Mouse (Mus musculus) liver, embryonic 11.5 days (tissue): ENCODE data around the gene Nos1ap. TPM values are rescaled to one million over a fixed set of nuclear protein-coding genes. Genes with fewer than 3 reads are reported as not detected.

Experiments used
- ATAC-seq: fragments of 200-750 bp; cut with Nextera tagmentation; replicated peaks from 2 replicates; pipeline ENCODE4 v1.8.0; 2017; ENCODE audit warnings: moderate number of reproducible peaks, mild to moderate bottlenecking, moderate TSS enrichment, moderate library complexity; ENCODE audit not compliant: low FRiP score
- DNase-seq: peaks from one replicate; pipeline ENCODE4 v3.0.0-alpha.2; 2017; ENCODE audit warnings: low spot score
- H3K27ac ChIP-seq: fragments of 300-500 bp; sonication (generic); 2 replicates; pipeline ENCODE4 v1.5.1; 2014; ENCODE audit warnings: mild to moderate bottlenecking, low read depth, low read length, control low read depth
- H3K27me3 ChIP-seq: fragments of 300-500 bp; sonication (generic); replicated peaks from 2 replicates; pipeline ENCODE4 v1.6.1; 2014; ENCODE audit warnings: low read length, mixed read lengths; ENCODE audit not compliant: control insufficient read depth, insufficient read depth
- H3K36me3 ChIP-seq: fragments of 300-500 bp; sonication (generic); 2 replicates; pipeline ENCODE4 v1.6.1; 2014; ENCODE audit warnings: mild to moderate bottlenecking, low read length, moderate library complexity, mixed read lengths; ENCODE audit not compliant: control insufficient read depth, insufficient read depth
- H3K4me1 ChIP-seq: fragments of 300-500 bp; sonication (generic); replicated peaks from 2 replicates; pipeline ENCODE4 v1.6.1; 2014; ENCODE audit warnings: low read length, mixed read lengths; ENCODE audit not compliant: control insufficient read depth, insufficient read depth
- H3K4me2 ChIP-seq: fragments of 300-500 bp; sonication (generic); 2 replicates; pipeline ENCODE4 v1.6.1; 2014; ENCODE audit warnings: mild to moderate bottlenecking, control low read depth, moderate library complexity
- H3K4me3 ChIP-seq: fragments of 300-500 bp; sonication (generic); 2 replicates; pipeline ENCODE4 v1.5.1; 2014; ENCODE audit warnings: low read depth, low read length, control low read depth
- H3K9ac ChIP-seq: fragments of 300-500 bp; sonication (generic); 2 replicates; pipeline ENCODE4 v1.6.1; 2014; ENCODE audit warnings: low read depth, low read length, control low read depth
- H3K9me3 ChIP-seq: fragments of 300-500 bp; sonication (generic); 2 replicates; pipeline ENCODE4 v1.6.1; 2016; ENCODE audit warnings: low read length, inconsistent platforms, mixed read lengths; ENCODE audit not compliant: control insufficient read depth
- WGBS: fragments of 180-500 bp; shearing (Covaris S2); extraction: QIAGEN DNeasy Blood & Tissue Kit; methylation state at CpG from one replicate; pipeline ENCODE4 v1.1.7; 2014; 5-methylcytosine and 5-hydroxymethylcytosine counted together
- polyA plus RNA-seq: library from polyadenylated mRNA; unstranded; fragments of >200 nt; fragmentation: Nextera tagmentation; extraction: Ambion mirVana; gene quantifications from 2 replicates; pipeline ENCODE4 v1.2.1, GENCODE M21; 2014

Nos1ap gene
- polyA plus RNA-seq, 1 experiment from 2014 or later, result 8.8 TPM

GRCm38 (mm10) chr1:170343081-170343480 lies 246.6 kb downstream of the Nos1ap start:
- WGBS, result 70% methylated on average over 8 of the region's 8 CpGs
- no peaks in the 10 kb centered on the region for H3K4me1 ChIP-seq
- H3K27ac ChIP-seq, result no peak overlapping the region
- no peaks in the 10 kb centered on the region for H3K27me3 ChIP-seq
- no peaks in the 10 kb centered on the region for H3K36me3 ChIP-seq
- ATAC-seq, result no peak
- H3K4me3 ChIP-seq, result no peak overlapping the region
- no peak overlapping the region for H3K4me2 ChIP-seq
- DNase-seq, result no peak
- no peaks in the 10 kb centered on the region for H3K9me3 ChIP-seq
- no peak overlapping the region for H3K9ac ChIP-seq

GRCm38 (mm10) chr1:170339943-170340342 lies 249.7 kb downstream of the Nos1ap start:
- ATAC-seq, result no peak
- 68% methylated on average over 3 of the region's 3 CpGs for WGBS
- no peak overlapping the region for H3K4me3 ChIP-seq
- H3K4me1 ChIP-seq, result no peaks in the 10 kb centered on the region
- H3K4me2 ChIP-seq, result no peak overlapping the region
- DNase-seq, result no peak
- no peak overlapping the region for H3K9ac ChIP-seq
- no peaks in the 10 kb centered on the region for H3K9me3 ChIP-seq
- H3K27ac ChIP-seq, result no peak overlapping the region
- H3K27me3 ChIP-seq, result no peaks in the 10 kb centered on the region
- no peaks in the 10 kb centered on the region for H3K36me3 ChIP-seq

- Histone ChIP-seq H3K27me3 (no peaks in the 10 kb centered on the region), H3K9ac (no peak overlapping the region), H3K27ac (no peak overlapping the region), H3K36me3 (no peaks in the 10 kb centered on the region), H3K4me1 (no peaks in the 10 kb centered on the region), H3K9me3 (no peaks in the 10 kb centered on the region), H3K4me3 (no peak overlapping the region), H3K4me2 (no peak overlapping the region)
- WGBS, result 77% methylated on average over 4 of the region's 4 CpGs
- DNase-seq, result no peak
- no peak for ATAC-seq
Observed at GRCm38 (mm10) chr1:170332775-170333174, 256.9 kb downstream of the Nos1ap start.

- no peak overlapping the region for H3K27ac ChIP-seq
- no peaks in the 10 kb centered on the region for H3K27me3 ChIP-seq
- no peaks in the 10 kb centered on the region for H3K9me3 ChIP-seq
- H3K9ac ChIP-seq, result no peak overlapping the region
- ATAC-seq, result no peak
- no peak overlapping the region for H3K4me3 ChIP-seq
- no peak overlapping the region for H3K4me2 ChIP-seq
- H3K4me1 ChIP-seq, result no peaks in the 10 kb centered on the region
- DNase-seq, result no peak
- WGBS, result 66% methylated on average over 6 of the region's 6 CpGs
- no peaks in the 10 kb centered on the region for H3K36me3 ChIP-seq
Observed at GRCm38 (mm10) chr1:170331926-170332325, 257.7 kb downstream of the Nos1ap start.

GRCm38 (mm10) chr1:170325277-170325676 lies 264.4 kb downstream of the Nos1ap start:
- Histone ChIP-seq H3K9me3 (no peaks in the 10 kb centered on the region), H3K27ac (no peak overlapping the region)

GRCm38 (mm10) chr1:170324312-170324711 lies 265.3 kb downstream of the Nos1ap start:
- Histone ChIP-seq H3K4me1 (no peaks in the 10 kb centered on the region), H3K4me2 (no peak overlapping the region), H3K36me3 (no peaks in the 10 kb centered on the region), H3K9me3 (no peaks in the 10 kb centered on the region), H3K27ac (no peak overlapping the region), H3K4me3 (no peak overlapping the region), H3K27me3 (no peaks in the 10 kb centered on the region), H3K9ac (no peak overlapping the region)
- ATAC-seq (no peak), DNase-seq (no peak)
- WGBS, result 81% methylated on average over 1 of the region's 1 CpGs

More at GRCm38 (mm10) chr1:170325277-170325676, 264.4 kb downstream of the Nos1ap start:
- no peak for ATAC-seq
- 81% methylated on average over 4 of the region's 4 CpGs for WGBS
- Histone ChIP-seq H3K4me2 (no peak overlapping the region), H3K4me1 (no peaks in the 10 kb centered on the region), H3K36me3 (no peaks in the 10 kb centered on the region), H3K27me3 (no peaks in the 10 kb centered on the region), H3K9ac (no peak overlapping the region), H3K4me3 (no peak overlapping the region)
- DNase-seq, result no peak

GRCm38 (mm10) chr1:170323001-170323400 lies 266.7 kb downstream of the Nos1ap start:
- H3K9me3 ChIP-seq, result no peaks in the 10 kb centered on the region
- H3K27me3 ChIP-seq, result no peaks in the 10 kb centered on the region

GRCm38 (mm10) chr1:170322046-170322445 lies 267.6 kb downstream of the Nos1ap start:
- Histone ChIP-seq H3K9ac (no peak overlapping the region), H3K9me3 (no peaks in the 10 kb centered on the region), H3K4me2 (no peak overlapping the region), H3K4me3 (no peak overlapping the region), H3K27me3 (no peaks in the 10 kb centered on the region), H3K4me1 (no peaks in the 10 kb centered on the region), H3K36me3 (no peaks in the 10 kb centered on the region), H3K27ac (no peak overlapping the region)
- DNase-seq (no peak), ATAC-seq (no peak)
- WGBS, result 80% methylated on average over 2 of the region's 2 CpGs

More at GRCm38 (mm10) chr1:170323001-170323400, 266.7 kb downstream of the Nos1ap start:
- H3K4me1 ChIP-seq, result no peaks in the 10 kb centered on the region
- no peak overlapping the region for H3K9ac ChIP-seq
- no peak overlapping the region for H3K27ac ChIP-seq
- DNase-seq, result no peak
- no peaks in the 10 kb centered on the region for H3K36me3 ChIP-seq
- 89% methylated on average over 10 of the region's 10 CpGs for WGBS
- H3K4me2 ChIP-seq, result no peak overlapping the region
- H3K4me3 ChIP-seq, result no peak overlapping the region
- no peak for ATAC-seq

GRCm38 (mm10) chr1:170311431-170311830 lies 278.2 kb downstream of the Nos1ap start:
- no peaks in the 10 kb centered on the region for H3K36me3 ChIP-seq
- ATAC-seq, result no peak
- H3K9ac ChIP-seq, result no peak overlapping the region
- no peaks in the 10 kb centered on the region for H3K4me1 ChIP-seq
- H3K27me3 ChIP-seq, result no peaks in the 10 kb centered on the region
- no peak overlapping the region for H3K4me2 ChIP-seq
- 68% methylated on average over 6 of the region's 6 CpGs for WGBS
- no peak for DNase-seq
- H3K27ac ChIP-seq, result no peak overlapping the region
- no peak overlapping the region for H3K4me3 ChIP-seq
- H3K9me3 ChIP-seq, result no peaks in the 10 kb centered on the region
